Mouse (Mus musculus) cerebellum, adult 18-20 months (tissue): ENCODE results near the gene Gm7849.
"Not testable (repeated sequence)": the region's sequence is repeated elsewhere in the genome, so short reads cannot be mapped to it uniquely, and the experiment has no call there.

Source experiments
- DNase-seq, 2 experiments: peaks; one replicate each; pipeline ENCODE4 v3.0.0; 2021

Gm7849 gene

GRCm38 (mm10) chr8:21456460-21456859 lies at the start of gene Gm7849:
Gm7849 (minus strand) TSS chr8:21456560.
- DNase-seq, result not testable (repeated sequence)

GRCm38 (mm10) chr8:21427111-21427510 lies 29.2 kb downstream of the Gm7849 start, which contains the start of gene Defa36:
Defa36 (plus strand) TSS chr8:21427411.
- not testable (repeated sequence) for DNase-seq
